Mouse (Mus musculus) megakaryocyte, adult 5-6 weeks (primary cell): Measurements from ENCODE around the gene Zfp112. TPM values are rescaled to one million over a fixed set of nuclear protein-coding genes. Genes with fewer than 3 reads are reported as not detected.

Source experiments
- ATAC-seq: 2 replicates; pipeline ENCODE4 v1.8.0; 2016; ENCODE audit warnings: mild to moderate bottlenecking, inconsistent platforms; ENCODE audit not compliant: poor library complexity, severe bottlenecking
- total RNA-seq, 2 experiments: library from RNA; stranded (forward) in 1 of 2; stranded (reverse) in 1 of 2; fragments of 153-499, 151-499 nt in 1 of 2; fragments of 221-1000, 200-1000 nt in 1 of 2; gene quantifications; 2 replicates each; pipeline versions ENCODE4 v1.2.3 to v1.2.4; 2015 to 2017

The Zfp112 gene
- total RNA-seq, 2 experiments from 2014 or later: 0.29 to 0.60 TPM

GRCm38 (mm10) chr7:24175337-24175711 lies 63.2 kb downstream of the Zfp112 start:
- no peak for ATAC-seq

Other genes with a start within 250 kb of the Zfp112 start
- not detected in 2 replicates for gene Vmn1r177, start 245.9 kb upstream of the Zfp112 start, total RNA-seq (2015)
- not detected in 2 replicates for gene Vmn1r177, start 245.9 kb upstream of the Zfp112 start, total RNA-seq (2017)
- not detected in 2 replicates for gene Vmn1r178, start 220.3 kb upstream of the Zfp112 start, total RNA-seq (2015)
- not detected in 2 replicates for gene Vmn1r178, start 220.3 kb upstream of the Zfp112 start, total RNA-seq (2017)
- gene Vmn1r179, start 185.3 kb upstream of the Zfp112 start, total RNA-seq (2015): not detected in 2 replicates
- gene Vmn1r179, start 185.3 kb upstream of the Zfp112 start, total RNA-seq (2017): not detected in 2 replicates
- gene Vmn1r180, start 161.7 kb upstream of the Zfp112 start, total RNA-seq (2015): not detected in 2 replicates
- not detected in 2 replicates for gene Vmn1r180, start 161.7 kb upstream of the Zfp112 start, total RNA-seq (2017)
- not detected in 2 replicates for gene Vmn1r181, start 137.7 kb upstream of the Zfp112 start, total RNA-seq (2015)
- not detected in 2 replicates for gene Vmn1r181, start 137.7 kb upstream of the Zfp112 start, total RNA-seq (2017)
- not detected in 2 replicates for gene V1rd19, start 110.6 kb upstream of the Zfp112 start, total RNA-seq (2015)
- not detected in 2 replicates for gene V1rd19, start 110.6 kb upstream of the Zfp112 start, total RNA-seq (2017)
- not detected in 2 replicates for gene Vmn1r183, start 59.1 kb upstream of the Zfp112 start, total RNA-seq (2015)
- gene Vmn1r183, start 59.1 kb upstream of the Zfp112 start, total RNA-seq (2017): not detected in 2 replicates
- gene Zfp180, start 30.4 kb upstream of the Zfp112 start, total RNA-seq (2015): 14.0 and 14.8 TPM in 2 replicates
- gene Zfp180, start 30.4 kb upstream of the Zfp112 start, total RNA-seq (2017): 15.7 and 18.7 TPM in 2 replicates
- gene Zfp235, start 21.9 kb downstream of the Zfp112 start, total RNA-seq (2015): 4.5 and 8.1 TPM in 2 replicates
- 3.7 and 4.7 TPM in 2 replicates for gene Zfp235, start 21.9 kb downstream of the Zfp112 start, total RNA-seq (2017)
- 0.71 and 0.80 TPM in 2 replicates for gene Zfp114, start 62.7 kb downstream of the Zfp112 start, total RNA-seq (2015)
- gene Zfp114, start 62.7 kb downstream of the Zfp112 start, total RNA-seq (2017): 0.11 and 0.65 TPM in 2 replicates
- gene Zfp111, start 99.1 kb downstream of the Zfp112 start, total RNA-seq (2015): 6.0 and 6.8 TPM in 2 replicates
- 6.8 and 8.9 TPM in 2 replicates for gene Zfp111, start 99.1 kb downstream of the Zfp112 start, total RNA-seq (2017)
- gene Zfp109, start 125.2 kb downstream of the Zfp112 start, total RNA-seq (2015): 1.0 and 1.1 TPM in 2 replicates
- gene Zfp109, start 125.2 kb downstream of the Zfp112 start, total RNA-seq (2017): 1.5 and 2.6 TPM in 2 replicates
- gene Zfp108, start 142.5 kb downstream of the Zfp112 start, total RNA-seq (2015): 0.56 and 0.93 TPM in 2 replicates
- gene Zfp108, start 142.5 kb downstream of the Zfp112 start, total RNA-seq (2017): 0.51 and 0.65 TPM in 2 replicates
- 0.36 TPM in 1 of 2 replicates, not detected in the other for gene Zfp93, start 158.1 kb downstream of the Zfp112 start, total RNA-seq (2015)
- gene Zfp93, start 158.1 kb downstream of the Zfp112 start, total RNA-seq (2017): 0.08 and 0.26 TPM in 2 replicates
- gene Zfp61, start 188.9 kb downstream of the Zfp112 start, total RNA-seq (2015): 4.2 and 4.9 TPM in 2 replicates
- gene Zfp61, start 188.9 kb downstream of the Zfp112 start, total RNA-seq (2017): 10.6 and 12.7 TPM in 2 replicates
- gene Zfp94, start 204.4 kb downstream of the Zfp112 start, total RNA-seq (2015): 0.49 and 1.6 TPM in 2 replicates
- gene Zfp94, start 204.4 kb downstream of the Zfp112 start, total RNA-seq (2017): 0.94 and 0.95 TPM in 2 replicates
- not detected in 2 replicates for gene Tescl, start 221.6 kb downstream of the Zfp112 start, total RNA-seq (2015)
- gene Tescl, start 221.6 kb downstream of the Zfp112 start, total RNA-seq (2017): not detected in 2 replicates
- gene Lypd5, start 236.9 kb downstream of the Zfp112 start, total RNA-seq (2015): not detected in 2 replicates
- not detected in 2 replicates for gene Lypd5, start 236.9 kb downstream of the Zfp112 start, total RNA-seq (2017)